7 mouse cellular contexts compared by ENCODE assay signal in genomic region chr12:112143116-112143832, GRCm38 (mm10). TPM values are rescaled to one million over a fixed set of nuclear protein-coding genes. Genes with fewer than 3 reads are reported as not detected.
DNase-seq lines count a peak whose midpoint lies in the region; ATAC-seq and TF ChIP-seq lines count a peak whose summit lies in the region.

No protein-coding gene starts in this region.

- peaks cover 21% of the 10 kb centered on the region for H3K27me3 ChIP-seq in liver, adult 2 months (ENCODE audit: control insufficient read depth, insufficient read depth, low read length)
- H3K27me3 ChIP-seq in embryonic facial prominence, embryonic 12.5 days = peaks cover 47% of the 10 kb centered on the region
- H3K27me3 ChIP-seq in hindbrain, postnatal 0 days (ENCODE audit: insufficient read depth, low read length) = peaks cover 28% of the 10 kb centered on the region
- H3K27me3 ChIP-seq in thymus, adult 2 months (ENCODE audit: control insufficient read depth, insufficient read depth, low read length) = peaks cover 14% of the 10 kb centered on the region

- no peak for DNase-seq in liver, adult 2 months (ENCODE audit: extremely low read depth, low read depth, low spot score)
- DNase-seq in liver = no peak
- peak; percentile 80 for DNase-seq in hindbrain, postnatal 0 days (ENCODE audit: low spot score)
- DNase-seq in neural tube, embryonic 10.5 days (ENCODE audit: extremely low spot score, low spot score) = peak; percentile 40
- no peak for DNase-seq in spleen, postnatal 10 days (ENCODE audit: low spot score in 2 of 2)
- DNase-seq in thymus, adult 2 months = no peak

- no peaks in the 10 kb centered on the region for H3K36me3 ChIP-seq in liver, adult 2 months (ENCODE audit: control insufficient read depth, insufficient read depth, low read length)
- H3K36me3 ChIP-seq in embryonic facial prominence, embryonic 12.5 days = no peaks in the 10 kb centered on the region
- H3K36me3 ChIP-seq in hindbrain, postnatal 0 days (ENCODE audit: insufficient read depth, low read length) = no peaks in the 10 kb centered on the region
- no peaks in the 10 kb centered on the region for H3K36me3 ChIP-seq in thymus, adult 2 months (ENCODE audit: control insufficient read depth, insufficient read depth, low read length)

- no peak overlapping the region for H3K27ac ChIP-seq in liver, adult 2 months (replicated peaks; ENCODE audit: insufficient read depth, low read depth, low read length)
- no peak overlapping the region for H3K27ac ChIP-seq in embryonic facial prominence, embryonic 12.5 days
- no peak overlapping the region for H3K27ac ChIP-seq in hindbrain, postnatal 0 days
- no peak overlapping the region for H3K27ac ChIP-seq in thymus, adult 2 months (ENCODE audit: control insufficient read depth, insufficient read depth, low read length)

- H3K9ac ChIP-seq in liver, adult 2 months (ENCODE audit: low read depth, low read length) = no peak overlapping the region
- no peak overlapping the region for H3K9ac ChIP-seq in embryonic facial prominence, embryonic 12.5 days
- H3K9ac ChIP-seq in hindbrain, postnatal 0 days (replicated peaks; ENCODE audit: low read length) = no peak overlapping the region

- TF ChIP-seq POLR2A in liver, adult 2 months (IDR thresholded peaks at IDR 0.05; ENCODE audit: extremely low read depth, insufficient read depth, low read length) = no peak
- no peak for TF ChIP-seq POLR2A in thymus, adult 2 months (IDR thresholded peaks at IDR 0.05; ENCODE audit: control insufficient read depth, extremely low read depth, insufficient read depth, low read length, poor library complexity)

- no peak for ATAC-seq in embryonic facial prominence, embryonic 12.5 days (ENCODE audit: insufficient number of reproducible peaks, insufficient read depth, low FRiP score, low TSS enrichment)
- peak; percentile 25; the same call in 1 of the 2 replicates for ATAC-seq in hindbrain, postnatal 0 days

- no peaks in the 10 kb centered on the region for H3K79me2 ChIP-seq in liver, adult 2 months (ENCODE audit: control insufficient read depth, insufficient read depth, low read length)

- H3K4me1 ChIP-seq in liver, adult 2 months (ENCODE audit: control insufficient read depth, insufficient read depth, low read length) = 0 out of 2 replicates have a peak, but pooled peaks cover 2% of the 10 kb centered on the region
- H3K4me1 ChIP-seq in embryonic facial prominence, embryonic 12.5 days = peaks cover 36% of the 10 kb centered on the region
- H3K4me1 ChIP-seq in hindbrain, postnatal 0 days (ENCODE audit: insufficient read depth, low read length) = peaks cover 17% of the 10 kb centered on the region
- H3K4me1 ChIP-seq in thymus, adult 2 months (replicated peaks; ENCODE audit: control insufficient read depth, insufficient read depth, low read length) = no peaks in the 10 kb centered on the region; the same call in 1 of the 2 replicates

- WGBS in liver, adult 2 months = 9% methylated on average over 14 of the region's 14 CpGs
- WGBS in embryonic facial prominence, embryonic 12.5 days = 5% methylated on average over 14 of the region's 14 CpGs
- 4% methylated on average over 14 of the region's 14 CpGs for WGBS in hindbrain, postnatal 0 days
- WGBS in thymus, adult 2 months = 9% methylated on average over 14 of the region's 14 CpGs

- H3K9me3 ChIP-seq in embryonic facial prominence, embryonic 12.5 days = no peaks in the 10 kb centered on the region
- no peaks in the 10 kb centered on the region for H3K9me3 ChIP-seq in hindbrain, postnatal 0 days (ENCODE audit: low read length)

- no peak overlapping the region for H3K4me3 ChIP-seq in liver, adult 2 months (ENCODE audit: insufficient read depth, low read depth, low read length)
- peak overlapping the region; percentile 50; the same call in 1 of the 2 replicates for H3K4me3 ChIP-seq in embryonic facial prominence, embryonic 12.5 days
- H3K4me3 ChIP-seq in hindbrain, postnatal 0 days (ENCODE audit: low read length) = peak overlapping the region; percentile 52
- H3K4me3 ChIP-seq in thymus, adult 2 months (ENCODE audit: control insufficient read depth, insufficient read depth, low read length) = no peak overlapping the region

- H3K4me2 ChIP-seq in embryonic facial prominence, embryonic 12.5 days (replicated peaks) = peak overlapping the region; percentile 92
- peak overlapping the region; percentile 81 for H3K4me2 ChIP-seq in hindbrain, postnatal 0 days (ENCODE audit: low read depth, low read length)

- peak; percentile 35 for TF ChIP-seq CTCF in liver, adult 2 months (IDR thresholded peaks at IDR 0.05; ENCODE audit: low read depth, low read length)
- TF ChIP-seq CTCF in hindbrain, postnatal 0 days (IDR thresholded peaks at IDR 0.05; ENCODE audit: low read depth) = peak; percentile 76
- TF ChIP-seq CTCF in thymus, adult 2 months (IDR thresholded peaks at IDR 0.05; ENCODE audit: borderline replicate concordance, control insufficient read depth, extremely low read depth, insufficient read depth, low read length, poor library complexity) = no peak

RNA-seq across cellular contexts. Expression of gene Kif26a, which starts 2.7 kb away (rescaled TPM):
- 0.27 and 0.28 TPM in 2 replicates for total RNA-seq in liver, adult 2 months (2014; rRNA removed)
- 0.77 and 0.84 TPM in 2 replicates for polyA plus RNA-seq in liver, adult 2 months (2012; rRNA removed)
- 5.0 and 5.6 TPM in 2 replicates for polyA plus RNA-seq in embryonic facial prominence, embryonic 12.5 days (2016; fragmentation: Nextera tagmentation; extraction: Ambion mirVana)
- total RNA-seq in hindbrain, postnatal 0 days (2014; rRNA removed) = 25.1 and 26.3 TPM in 2 replicates
- 1.8 and 1.9 TPM in 2 replicates for polyA plus RNA-seq in hindbrain, postnatal 0 days (2015; fragmentation: Nextera tagmentation; extraction: Ambion mirVana)
- polyA plus RNA-seq in thymus, adult 2 months (2012; rRNA removed) = 6.3 and 6.6 TPM in 2 replicates

RNA-seq across cellular contexts. Expression of gene Aspg, which starts 36.8 kb away (rescaled TPM):
- 162 and 179 TPM in 2 replicates for total RNA-seq in liver, adult 2 months (2014; rRNA removed)
- polyA plus RNA-seq in liver, adult 2 months (2012; rRNA removed) = 398 and 612 TPM in 2 replicates
- polyA plus RNA-seq in embryonic facial prominence, embryonic 12.5 days (2016; fragmentation: Nextera tagmentation; extraction: Ambion mirVana) = 1.3 and 1.5 TPM in 2 replicates
- total RNA-seq in hindbrain, postnatal 0 days (2014; rRNA removed) = 1.8 and 7.8 TPM in 2 replicates
- polyA plus RNA-seq in hindbrain, postnatal 0 days (2015; fragmentation: Nextera tagmentation; extraction: Ambion mirVana) = 1.8 and 2.2 TPM in 2 replicates
- polyA plus RNA-seq in thymus, adult 2 months (2012; rRNA removed) = 9.1 and 14.7 TPM in 2 replicates

Comparison
In these comparisons a context has a peak if more than half of its experiments do, and no peak if none do; other contexts are left out.
1. DNase-seq: peak in hindbrain, postnatal 0 days (single experiment) and neural tube, embryonic 10.5 days (single experiment); none in liver, adult 2 months (single experiment), liver (single experiment), spleen, postnatal 10 days (0 of 2) and thymus, adult 2 months (single experiment).
2. H3K4me3 ChIP-seq: peak in embryonic facial prominence, embryonic 12.5 days (single experiment) and hindbrain, postnatal 0 days (single experiment); none in liver, adult 2 months (single experiment) and thymus, adult 2 months (single experiment).
3. RNA of gene Aspg, which starts 36.8 kb away (polyA plus RNA-seq): 398 to 612 TPM in liver, adult 2 months; 9.1 to 14.7 TPM in thymus, adult 2 months, 1.8 to 2.2 TPM in hindbrain, postnatal 0 days and 1.3 to 1.5 TPM in embryonic facial prominence, embryonic 12.5 days; every median in the first group is over 10 times any median in the second.